Mouse (Mus musculus) activated CD4-positive, CD25-positive, alpha-beta regulatory T cell, adult 4 months (primary cell): Measurements from ENCODE around the gene Ifitm3. TPM values are rescaled to one million over a fixed set of nuclear protein-coding genes. Genes with fewer than 3 reads are reported as not detected.
"Not testable (repeated sequence)": the region's sequence is repeated elsewhere in the genome, so short reads cannot be mapped to it uniquely, and the experiment has no call there.

Experiments used
- ATAC-seq: one replicate; pipeline ENCODE4 v1.8.0; 2017
- polyA plus RNA-seq, 2 experiments: library from polyadenylated mRNA; unstranded; fragments of 100-300 nt; shearing (Covaris generic); gene quantifications; one replicate each; pipeline ENCODE4 v1.2.1; 2017

Gene Ifitm3
- 10 to 100 TPM; 17.0 to 23.4 TPM for polyA plus RNA-seq

DNA sequence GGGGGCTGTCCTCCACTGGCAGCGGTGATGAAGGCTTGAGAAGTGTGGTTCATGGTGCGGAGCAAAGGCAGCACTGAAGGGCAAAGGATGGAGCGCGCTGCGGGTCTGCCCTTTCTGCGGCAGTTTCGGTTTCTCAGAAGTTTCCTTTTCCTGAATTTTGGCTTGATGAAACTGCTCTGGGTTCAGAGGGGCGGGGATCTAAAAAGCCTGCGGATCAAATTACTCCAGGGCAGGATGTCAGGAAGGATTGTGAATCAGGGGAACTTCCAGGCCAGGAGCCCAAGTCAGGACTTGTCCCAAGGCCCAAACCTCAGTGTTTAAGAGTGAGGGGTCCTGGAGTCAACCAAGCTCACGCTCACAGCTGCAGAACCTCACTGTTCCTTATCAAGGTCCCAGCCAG lies at the start of gene Ifitm3:
Ifitm3 (minus strand) TSS at position 178 of the 400 bp plus-strand sequence.
- no peak for ATAC-seq

DNA sequence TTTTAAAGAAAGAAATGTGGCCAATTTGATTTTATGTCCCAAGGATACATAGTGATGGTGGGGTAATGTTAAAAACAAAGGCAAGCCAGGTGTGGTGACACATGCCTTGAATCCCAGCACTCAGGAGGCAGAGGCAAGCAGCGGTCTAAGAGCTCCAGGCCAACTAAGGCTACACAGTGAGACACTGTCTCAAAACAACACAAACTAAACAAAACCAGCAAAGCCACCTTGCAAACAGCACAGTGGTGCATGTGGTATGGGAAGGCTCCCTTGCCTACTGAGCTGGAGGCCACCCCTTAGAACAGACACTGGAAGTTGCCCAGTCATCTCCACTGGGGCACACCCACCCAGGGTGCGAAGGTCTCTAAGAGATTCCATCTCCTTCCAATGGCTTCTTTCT lies 49.4 kb upstream of the Ifitm3 start:
- ATAC-seq = no peak

DNA sequence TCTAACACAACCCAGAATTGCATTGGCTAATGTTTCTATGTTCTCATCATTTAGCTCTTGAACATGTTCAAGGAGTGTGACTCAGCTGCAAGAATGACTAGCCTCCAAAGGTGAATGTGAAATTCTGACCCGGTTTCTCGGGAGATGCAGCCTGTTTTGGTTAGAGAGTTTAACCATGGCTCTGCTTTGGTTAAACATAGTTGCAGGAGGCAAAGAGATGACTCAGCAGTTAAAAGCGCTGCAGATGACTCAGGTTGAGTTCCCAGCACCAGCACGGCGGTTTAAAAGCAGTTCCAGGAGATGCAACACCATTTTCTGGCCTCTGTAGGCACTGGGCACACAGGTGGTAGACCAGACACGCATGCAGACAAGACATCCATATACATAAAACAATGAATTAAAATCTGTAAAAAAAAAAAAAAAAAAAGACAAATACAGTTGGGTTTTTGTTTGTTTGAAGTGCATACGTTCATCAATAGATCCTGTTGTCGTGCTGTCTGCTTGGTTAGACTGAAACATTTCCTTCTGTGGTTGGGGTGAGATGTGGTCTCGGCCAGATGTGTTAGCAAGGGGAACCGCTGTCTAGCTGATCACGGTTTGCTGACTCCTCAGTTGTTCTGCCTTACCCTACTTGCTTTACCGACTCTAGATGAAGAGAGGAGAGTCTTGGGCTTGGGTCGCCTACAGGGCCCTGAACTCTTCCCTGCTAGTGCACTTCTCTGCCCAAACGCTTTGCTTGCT lies 48.2 kb upstream of the Ifitm3 start:
- ATAC-seq = peak; percentile 78

DNA sequence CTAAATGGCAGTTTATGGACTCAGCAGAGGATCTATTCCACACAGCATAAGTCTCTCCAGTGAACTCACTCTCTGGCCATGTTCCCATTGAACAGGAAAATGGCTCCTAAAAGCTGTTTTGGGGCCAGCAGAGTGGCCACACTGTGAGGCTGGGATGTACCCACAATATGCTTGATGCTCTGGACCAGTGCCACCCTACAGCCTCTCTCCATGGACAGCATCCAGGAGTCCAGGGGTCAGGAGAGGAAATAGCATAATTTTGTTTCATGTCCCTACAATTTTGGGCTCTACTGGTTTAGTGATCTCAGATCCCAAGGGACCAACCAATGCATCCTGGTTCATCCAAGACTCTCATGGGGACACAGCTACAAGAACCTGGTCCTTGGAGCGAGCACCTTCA lies 47.0 kb upstream of the Ifitm3 start:
- no peak for ATAC-seq

DNA sequence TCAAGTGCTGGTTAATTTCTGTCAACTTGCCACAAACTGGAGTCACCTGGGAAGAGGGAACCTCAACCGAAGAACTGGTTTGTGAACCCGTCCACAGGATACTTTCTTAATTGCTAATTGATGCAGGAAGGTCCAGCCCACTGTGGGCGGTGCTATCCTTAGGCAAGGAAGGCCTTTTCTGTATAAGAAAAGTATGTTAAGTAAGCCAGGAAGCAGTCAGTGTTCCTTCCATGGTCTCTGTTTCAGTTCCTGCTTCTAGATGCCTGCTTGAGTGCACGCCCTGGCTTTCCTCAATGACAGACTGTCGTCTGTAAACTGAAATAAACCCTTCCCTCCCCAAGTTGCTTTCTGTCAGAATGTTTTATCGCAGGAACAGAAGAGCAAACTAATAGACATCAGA lies 46.4 kb upstream of the Ifitm3 start:
- ATAC-seq = no peak

DNA sequence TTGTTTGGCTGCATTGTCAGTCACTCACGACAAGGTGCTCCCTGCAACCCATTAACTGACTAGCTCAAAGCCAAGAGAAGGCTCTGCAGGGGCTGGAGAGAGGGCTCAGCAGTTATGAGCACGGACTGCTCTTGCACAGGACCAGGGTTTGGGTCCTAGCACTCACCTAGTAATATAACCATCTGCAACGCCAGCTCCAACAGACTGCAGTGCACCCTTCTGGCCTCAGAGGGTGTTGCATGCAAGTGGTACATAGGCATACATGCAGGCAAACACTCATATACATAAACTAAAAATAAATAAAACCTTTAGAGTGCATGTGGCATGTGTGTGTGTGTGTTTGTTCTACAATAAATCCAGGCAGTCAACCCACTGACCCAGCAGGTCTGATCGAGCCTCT lies 45.2 kb upstream of the Ifitm3 start:
- ATAC-seq = no peak

DNA sequence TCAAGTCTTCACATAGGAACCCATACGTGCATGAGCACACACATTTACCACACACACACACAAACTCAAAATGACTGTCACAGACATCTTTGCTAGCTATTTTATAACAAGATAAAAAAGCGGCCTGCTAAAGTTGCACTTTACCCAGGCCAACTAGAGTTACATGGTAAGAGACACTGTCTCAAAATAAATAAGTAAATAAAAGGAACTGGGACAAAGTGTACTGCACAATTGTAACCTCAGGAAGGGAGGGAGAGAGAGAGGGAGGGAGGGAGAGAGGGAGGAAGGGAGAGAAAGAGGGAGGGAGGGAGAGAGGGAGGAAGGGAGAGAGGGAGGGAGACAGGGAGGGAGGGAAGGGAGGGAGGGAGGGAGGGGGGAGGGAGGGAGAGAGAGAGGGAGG lies 41.9 kb upstream of the Ifitm3 start:
- no peak for ATAC-seq

DNA sequence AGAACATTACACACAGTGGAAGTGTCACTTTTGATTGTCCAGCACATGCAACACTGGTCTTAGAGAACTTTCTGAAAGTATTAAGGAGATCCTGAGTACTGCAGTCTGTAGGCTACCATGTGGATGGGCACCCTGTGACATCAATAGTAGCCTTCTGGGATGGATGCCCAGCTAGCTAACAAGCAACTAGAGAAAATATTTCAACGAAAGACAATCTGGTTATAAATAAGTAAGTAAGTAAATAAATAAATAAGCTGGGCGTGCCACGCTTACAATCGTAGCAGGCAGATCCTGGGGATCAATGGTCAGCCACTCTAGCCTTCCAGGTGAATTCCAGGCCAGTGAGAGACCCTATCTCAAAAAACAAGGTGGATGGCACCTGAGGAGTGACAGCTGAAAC lies 41.4 kb upstream of the Ifitm3 start:
- ATAC-seq = no peak

DNA sequence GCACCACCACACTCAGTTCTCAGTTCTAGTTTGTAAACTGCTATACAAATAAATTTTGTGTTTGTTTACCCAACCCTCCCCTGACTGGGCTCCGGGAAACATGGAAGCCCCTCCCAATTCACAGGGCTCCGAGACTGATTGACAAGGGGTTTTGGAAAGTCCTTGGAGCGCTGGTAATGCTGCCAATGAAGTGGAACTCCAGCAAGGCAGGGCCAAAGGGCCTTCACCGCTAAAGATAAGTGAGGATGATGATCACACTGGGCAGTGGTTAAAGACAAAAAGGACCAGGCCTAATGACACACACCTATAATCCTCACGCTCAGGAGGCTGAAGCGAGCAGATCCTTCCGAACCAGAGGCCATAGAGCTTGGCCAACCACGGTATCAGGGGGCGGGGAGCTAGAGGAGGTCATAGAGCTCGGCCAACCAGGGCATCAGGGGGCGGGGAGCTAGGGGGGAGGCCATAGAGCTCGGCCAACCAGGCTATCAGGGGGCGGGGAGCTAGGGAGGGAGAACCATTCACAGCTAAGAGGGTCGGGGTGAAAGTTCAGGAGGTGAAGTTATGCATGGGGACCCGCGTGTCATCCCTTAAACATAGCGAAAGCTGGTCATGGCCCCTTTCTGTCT lies 40.6 kb upstream of the Ifitm3 start:
- ATAC-seq = no peak

DNA sequence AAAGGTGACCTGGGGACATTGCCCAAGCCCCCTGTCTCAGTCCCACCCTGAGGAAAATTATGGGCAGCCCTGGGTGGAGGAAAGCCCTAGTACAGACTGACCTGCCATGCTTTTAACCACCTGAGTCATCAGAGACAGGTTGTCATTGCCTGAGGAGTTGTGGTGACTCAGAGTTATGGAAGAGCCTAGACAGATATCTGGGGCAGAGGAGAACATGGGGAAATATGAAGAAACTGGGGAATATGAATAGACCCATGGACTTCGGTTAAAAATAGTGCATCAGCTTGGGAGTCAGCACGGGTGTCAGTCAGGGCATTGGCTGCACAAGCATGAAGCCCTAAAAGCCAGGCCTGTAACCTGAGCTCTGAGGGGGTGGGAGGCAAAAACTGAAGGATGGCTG lies 38.8 kb upstream of the Ifitm3 start:
- ATAC-seq = no peak

DNA sequence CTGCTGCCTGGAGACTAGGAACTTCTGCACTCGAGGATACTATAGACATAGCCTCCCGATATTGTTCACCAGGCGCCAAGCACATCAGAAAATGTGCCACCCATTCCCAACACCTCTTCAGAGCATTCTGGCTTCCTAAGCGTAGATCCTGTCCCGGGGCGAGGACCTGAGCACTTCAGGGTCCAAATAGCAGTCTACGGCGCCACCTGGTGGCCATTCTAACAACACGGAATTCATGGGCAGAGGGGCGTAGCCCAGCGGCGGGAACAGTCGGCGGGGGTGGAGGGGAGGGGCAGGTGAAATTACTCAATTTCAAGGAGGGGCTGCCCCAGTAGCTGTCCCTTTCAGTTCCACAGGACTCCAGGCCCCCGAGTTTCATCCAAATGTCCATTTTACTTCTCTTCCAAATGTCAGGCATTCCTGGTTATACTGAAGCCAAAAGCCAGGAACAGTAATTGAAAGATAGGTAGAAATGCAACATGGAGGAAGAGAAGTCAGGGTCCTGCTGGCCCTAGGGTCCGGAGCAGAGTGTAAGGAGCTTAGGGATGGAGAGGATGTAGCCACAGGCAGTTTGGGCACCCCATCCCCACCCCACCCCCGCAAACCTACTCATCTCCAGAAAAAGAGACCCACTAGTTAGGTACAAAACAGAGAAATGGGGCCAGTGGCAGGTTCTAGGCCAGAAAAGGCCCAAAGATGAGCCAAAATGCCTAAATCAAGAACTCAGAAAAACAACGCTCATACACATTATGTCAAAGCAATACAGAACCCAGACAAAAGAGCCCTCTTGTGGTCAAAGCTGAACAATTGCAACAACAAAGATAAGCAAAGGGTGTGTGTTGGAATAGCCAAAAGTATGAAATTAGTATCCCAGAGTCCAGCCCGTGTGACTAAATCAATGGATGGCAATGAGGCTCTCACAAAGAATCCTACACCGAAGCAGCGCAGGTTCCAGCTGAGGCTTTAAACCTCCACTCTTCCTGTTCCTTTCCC lies 38.0 kb upstream of the Ifitm3 start:
- ATAC-seq = peak; percentile 84

DNA sequence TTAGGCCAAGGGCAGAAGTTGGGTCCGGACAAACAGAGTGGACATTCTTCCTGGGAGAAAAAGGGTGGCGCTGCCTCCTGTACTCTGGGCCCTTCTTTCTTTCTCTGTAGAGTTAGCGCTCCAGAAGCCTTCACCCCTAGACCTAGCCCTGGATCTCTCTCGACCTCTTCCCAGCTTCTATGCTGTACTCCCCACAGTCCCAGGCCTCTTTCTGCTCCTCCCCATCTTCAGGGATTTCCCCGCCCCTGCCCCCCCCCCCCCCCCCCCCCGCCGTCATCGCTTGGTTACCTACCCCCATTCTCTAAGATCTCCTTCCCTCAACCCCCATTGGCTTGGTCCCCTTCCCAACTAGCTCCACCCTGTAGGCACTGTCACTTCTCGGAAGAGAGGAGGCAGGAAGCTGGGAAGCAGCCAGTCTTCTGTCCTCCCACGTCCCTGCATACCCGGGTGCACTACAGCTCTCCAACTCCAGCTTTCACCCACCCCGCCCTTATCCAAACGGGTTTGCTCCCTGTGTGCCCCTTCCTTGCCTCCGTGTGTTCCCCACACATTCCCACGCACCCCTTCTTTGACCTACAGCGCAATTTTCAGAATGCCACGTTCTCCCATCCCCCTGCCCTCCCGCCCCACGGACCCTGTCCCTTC lies 37.1 kb upstream of the Ifitm3 start:
- ATAC-seq = no peak

DNA sequence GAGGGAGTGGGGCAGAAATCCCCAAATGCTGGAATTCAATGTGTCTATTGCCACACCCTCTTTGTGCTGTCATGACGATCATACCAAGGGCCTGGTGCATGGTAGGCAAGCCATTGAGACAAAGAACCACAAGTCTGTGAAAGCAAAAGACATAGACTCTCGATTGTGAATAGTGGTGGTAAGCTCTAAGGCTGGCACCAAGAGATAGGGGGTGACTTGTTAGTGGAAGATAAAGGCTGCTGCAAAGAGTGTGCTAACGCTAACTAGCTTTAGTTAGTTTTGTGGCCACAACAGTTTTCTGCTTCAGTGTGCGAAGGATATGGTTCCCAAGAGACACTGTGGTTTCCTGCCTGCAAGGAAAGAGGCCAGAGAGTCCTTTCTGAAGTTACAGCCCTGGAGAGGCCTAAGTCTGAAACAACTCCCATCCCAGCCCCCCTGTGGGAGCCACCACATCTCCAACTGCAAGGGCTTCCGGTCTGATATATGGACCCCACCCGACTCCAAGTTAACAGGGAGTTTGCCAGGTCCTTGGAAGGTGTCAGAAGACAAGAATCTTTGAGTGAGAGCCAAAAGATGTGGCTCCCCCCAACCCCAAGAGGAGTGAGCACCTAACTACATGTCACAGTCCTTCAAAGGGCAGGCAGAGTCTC lies 36.5 kb upstream of the Ifitm3 start:
- ATAC-seq = no peak

DNA sequence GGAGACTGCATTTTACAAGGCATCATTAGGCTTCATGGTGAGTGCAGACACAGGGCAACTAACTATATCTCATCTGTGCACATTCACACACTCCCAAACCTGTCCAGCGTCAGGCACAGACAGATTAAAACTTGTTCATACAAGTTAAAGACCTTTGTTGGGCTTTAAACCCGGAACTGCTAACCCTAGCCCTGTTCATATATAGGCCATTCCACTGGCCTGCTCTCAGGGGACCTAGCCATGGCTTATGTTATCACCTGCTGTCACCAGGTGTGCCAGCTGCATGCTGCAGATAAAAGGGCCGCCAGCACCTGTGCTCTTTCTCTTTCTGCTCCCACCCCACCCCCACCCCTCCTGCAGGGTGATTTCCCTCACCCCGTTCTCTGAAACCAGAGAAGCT lies 32.0 kb upstream of the Ifitm3 start:
- ATAC-seq = no peak

DNA sequence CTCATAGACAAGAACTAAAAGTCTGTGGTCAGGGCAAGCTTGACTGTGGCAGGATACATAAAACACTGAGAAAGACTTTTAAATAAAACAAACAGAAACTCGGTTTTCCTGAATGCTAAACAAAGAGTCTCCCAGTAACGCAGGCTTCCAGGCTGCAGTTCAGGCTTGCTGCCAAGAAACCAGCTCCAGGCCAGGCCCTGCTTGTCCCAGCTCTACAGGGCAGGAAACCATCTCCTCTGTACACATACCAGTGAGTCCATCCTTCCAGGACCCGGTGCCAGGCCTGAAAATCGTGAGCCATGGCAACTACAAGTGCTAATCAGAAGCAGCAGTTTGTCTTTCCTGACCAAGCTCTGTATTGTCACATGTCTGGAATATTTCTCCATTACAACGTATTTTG lies 31.1 kb upstream of the Ifitm3 start:
- no peak for ATAC-seq

DNA sequence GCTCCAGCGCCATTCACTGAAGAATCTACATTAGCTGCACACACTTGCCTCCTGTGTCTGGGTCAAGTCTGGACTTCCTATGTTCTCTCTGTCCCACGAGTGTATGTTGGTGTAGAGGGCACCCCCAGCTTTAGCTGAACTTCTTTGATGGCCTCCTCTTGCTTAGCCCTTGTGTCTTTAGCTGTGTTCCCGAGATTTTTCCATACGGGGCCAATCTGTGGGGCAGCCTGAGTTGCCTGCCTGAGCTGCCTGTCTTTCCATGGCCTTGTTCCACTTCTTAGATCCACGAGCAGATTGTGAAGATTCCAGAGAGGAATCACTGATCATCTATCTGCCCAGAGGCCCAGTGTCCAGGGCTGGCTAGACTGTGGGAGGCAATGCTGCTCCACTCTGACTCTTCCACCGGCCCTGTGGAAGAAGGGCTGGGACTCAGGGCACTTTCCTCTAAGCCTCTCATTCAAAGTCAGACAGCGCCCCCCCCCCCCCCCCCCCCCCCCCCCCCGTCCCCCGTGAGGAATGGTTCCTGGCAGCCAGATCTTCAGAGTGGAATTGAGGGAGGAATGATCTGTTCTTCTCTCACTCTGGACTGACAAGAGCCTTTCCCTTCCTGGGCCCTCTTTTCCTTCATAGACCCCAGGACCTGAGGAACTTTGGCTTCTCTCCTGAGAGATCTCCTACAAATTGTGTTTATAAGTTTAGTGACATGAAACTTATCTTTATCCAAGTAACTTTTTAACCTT lies 30.5 kb upstream of the Ifitm3 start:
- ATAC-seq = no peak

DNA sequence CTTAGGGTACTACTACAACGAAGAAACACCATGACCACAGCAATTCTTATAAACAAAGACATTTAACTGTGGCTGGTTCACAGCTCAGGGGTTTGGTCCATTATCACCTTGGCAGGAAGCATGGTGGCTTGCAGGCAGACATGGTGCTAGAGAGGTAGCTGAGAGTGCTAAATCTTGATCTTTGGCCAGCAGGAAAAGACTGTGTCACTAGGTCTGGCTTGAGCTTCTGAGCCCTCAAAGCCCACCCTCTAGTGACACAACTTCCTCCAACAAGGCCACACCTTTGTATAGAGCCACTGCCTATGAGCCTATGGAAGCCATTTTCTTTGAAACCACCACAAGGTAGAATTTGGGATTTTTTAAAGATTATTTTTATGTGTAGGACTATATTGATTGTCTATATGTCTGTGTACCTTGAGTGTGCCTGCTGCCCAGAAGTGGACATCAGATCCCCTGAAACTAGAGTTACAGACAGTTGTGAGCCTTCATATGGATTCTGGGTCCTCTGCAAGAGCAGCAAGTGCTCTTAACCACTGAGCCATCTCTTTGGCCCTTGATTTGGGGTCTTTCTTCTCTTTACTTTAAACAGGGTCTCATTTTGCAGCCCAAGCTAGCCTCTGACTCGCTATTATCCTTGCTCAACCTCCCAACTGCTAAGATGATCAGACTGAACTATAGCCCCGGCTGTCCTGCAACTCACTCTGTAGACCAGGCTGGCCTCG lies 29.0 kb upstream of the Ifitm3 start:
- ATAC-seq = no peak

DNA sequence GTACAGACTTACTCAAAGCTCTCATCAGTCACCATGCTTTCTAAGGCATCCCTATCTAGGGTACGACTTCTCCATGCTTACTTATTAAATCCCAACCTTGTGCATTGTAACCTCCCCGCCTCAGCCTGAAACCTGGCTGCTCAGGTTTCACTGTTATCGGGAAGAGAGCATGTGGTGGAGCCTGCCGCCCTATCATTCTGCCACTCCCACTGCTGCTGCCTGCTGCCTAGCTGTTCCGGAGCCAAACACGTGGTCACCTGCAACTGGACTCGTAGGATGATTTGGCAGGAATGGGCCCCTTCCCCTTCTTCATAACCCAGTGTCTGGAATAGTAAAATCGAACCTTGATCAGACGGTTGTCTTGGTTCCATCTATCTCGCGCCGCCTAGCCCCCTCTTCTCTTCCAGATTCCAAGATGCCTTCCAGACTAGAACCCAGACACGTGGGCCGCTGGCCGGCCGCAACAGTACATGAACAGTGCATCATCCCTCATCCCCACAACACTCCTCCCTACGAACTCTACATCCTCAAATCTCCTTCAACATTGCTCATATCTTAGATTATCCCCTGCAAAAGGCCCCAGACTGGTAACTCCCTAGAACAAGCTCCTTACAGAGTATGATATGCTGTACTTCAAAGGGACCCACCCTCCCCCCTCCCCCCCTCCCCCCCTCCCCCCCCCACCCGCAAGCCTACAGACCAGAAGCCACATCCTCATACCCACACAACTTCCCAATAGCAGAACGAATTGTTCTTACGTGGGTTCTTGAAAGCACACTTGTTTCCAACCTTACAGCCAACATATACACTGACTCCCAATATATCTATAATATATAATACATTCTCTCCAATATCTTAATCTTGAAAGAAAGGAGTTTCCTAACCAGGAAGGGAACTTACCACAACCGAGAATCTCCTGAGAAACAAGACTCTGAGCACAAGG lies 27.8 kb upstream of the Ifitm3 start:
- peak; percentile 85 for ATAC-seq

DNA sequence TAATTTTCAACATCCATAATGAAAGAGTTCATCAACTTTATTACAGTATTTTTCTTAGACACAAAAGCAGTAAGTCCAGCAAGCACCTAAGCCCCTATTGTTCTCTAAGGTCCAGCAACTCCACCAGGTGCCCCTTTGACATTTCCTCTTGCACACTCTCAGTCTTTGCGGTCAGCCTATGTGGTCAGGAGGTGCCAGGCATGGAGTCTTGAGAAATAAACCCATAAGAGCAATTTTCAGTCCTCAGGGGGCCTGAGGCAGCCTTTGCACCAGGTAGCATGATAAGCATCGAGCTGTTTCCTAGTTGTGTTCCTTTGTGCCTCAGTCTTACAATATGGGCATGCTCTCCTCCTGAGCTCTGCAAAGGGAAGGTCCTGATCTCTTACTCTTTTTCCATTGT lies 26.1 kb upstream of the Ifitm3 start:
- not testable (repeated sequence) for ATAC-seq
